Mouse (Mus musculus) ES-Bruce4 (cell line): ENCODE results near the gene Cfap44.

Source experiments
- CTCF ChIP-seq: IDR thresholded peaks from one replicate; pipeline ENCODE4 v1.8.1; 2011; ENCODE audit warnings: low read depth, low read length
- EP300 ChIP-seq: IDR thresholded peaks from 2 replicates; pipeline ENCODE4 v1.6.1; 2011; ENCODE audit warnings: low read depth, low read length; ENCODE audit not compliant: insufficient read depth

GRCm38 (mm10) chr16:44404933-44405332, 10.3 kb downstream of the Cfap44 start:
- TF ChIP-seq CTCF (no peak), EP300 (no peak)
